Mouse (Mus musculus) small intestine, adult 2 months (tissue): ENCODE measurements around the gene Fzr1. TPM values are rescaled to one million over a fixed set of nuclear protein-coding genes. Genes with fewer than 3 reads are reported as not detected.
A peak's percentile ranks its signal among the peaks of the same experiment; 100 is the strongest.

Source experiments
- H3K27ac ChIP-seq: fragments of 200-500 bp; 2 replicates; pipeline ENCODE4 v1.5.1; 2012; ENCODE audit warnings: low read depth, low read length, control low read depth, inconsistent platforms; ENCODE audit not compliant: insufficient read depth
- H3K27me3 ChIP-seq: fragments of 200-500 bp; 2 replicates; pipeline ENCODE4 v1.6.1; 2012; ENCODE audit warnings: mild to moderate bottlenecking, moderate library complexity, low read length, inconsistent platforms; ENCODE audit not compliant: control insufficient read depth, insufficient read depth
- H3K36me3 ChIP-seq: fragments of 200-500 bp; 2 replicates; pipeline ENCODE4 v1.6.1; 2012; ENCODE audit warnings: mild to moderate bottlenecking, low read length, control low read depth, inconsistent platforms; ENCODE audit not compliant: control insufficient read depth, insufficient read depth
- H3K4me1 ChIP-seq: fragments of 200-500 bp; 2 replicates; pipeline ENCODE4 v1.6.1; 2012; ENCODE audit warnings: low read length, inconsistent platforms, mixed read lengths; ENCODE audit not compliant: control insufficient read depth, insufficient read depth, insufficient read length
- H3K4me3 ChIP-seq: fragments of 200-500 bp; 2 replicates; pipeline ENCODE4 v1.5.1; 2012; ENCODE audit warnings: low read depth, mild to moderate bottlenecking, control low read depth, inconsistent platforms, low read length, moderate library complexity
- CTCF ChIP-seq: fragments of 200-500 bp; IDR thresholded peaks from 2 replicates; pipeline ENCODE4 v1.5.1; 2012; ENCODE audit warnings: low read depth, mild to moderate bottlenecking, control low read depth, inconsistent platforms, low read length, moderate library complexity, mixed read lengths; ENCODE audit not compliant: insufficient replicate concordance, insufficient read length; ENCODE audit errors: extremely low read depth
- POLR2A ChIP-seq: fragments of 200-500 bp; IDR thresholded peaks from 2 replicates; pipeline ENCODE4 v1.6.1; 2012; ENCODE audit warnings: low read depth, mild to moderate bottlenecking, control low read depth, inconsistent platforms, low read length, moderate library complexity
- WGBS: fragments of 180-500 bp; shearing (Covaris S2); methylation state at CpG from one replicate; pipeline ENCODE4 v1.1.7; 2018; 5-methylcytosine and 5-hydroxymethylcytosine counted together
- polyA plus RNA-seq: library from polyadenylated mRNA; depleted of rRNA; stranded (reverse); fragments of >200 nt; gene quantifications from 2 replicates; pipeline ENCODE4 v1.2.3, GENCODE M21; 2012; rRNA removed

The Fzr1 gene
- polyA plus RNA-seq = 70.5 and 132 TPM in 2 replicates

GRCm38 (mm10) chr10:81377793-81378552 lies at the start of gene Fzr1:
Fzr1 (minus strand) TSS chr10:81378516.
- 1% methylated on average over 57 of the region's 59 CpGs for WGBS
- Histone ChIP-seq H3K27me3 (no peaks in the 10 kb centered on the region), H3K4me3 (peak within 1 kb of the TSS; percentile 86), H3K36me3 (peaks cover 7% of the 10 kb centered on the region), H3K4me1 (peaks cover 21% of the 10 kb centered on the region; the same call in 1 of the 2 replicates), H3K27ac (peak within 1 kb of the TSS; percentile 18)
- peak; percentile 74 for TF ChIP-seq POLR2A
- no peak for TF ChIP-seq CTCF

DNA sequence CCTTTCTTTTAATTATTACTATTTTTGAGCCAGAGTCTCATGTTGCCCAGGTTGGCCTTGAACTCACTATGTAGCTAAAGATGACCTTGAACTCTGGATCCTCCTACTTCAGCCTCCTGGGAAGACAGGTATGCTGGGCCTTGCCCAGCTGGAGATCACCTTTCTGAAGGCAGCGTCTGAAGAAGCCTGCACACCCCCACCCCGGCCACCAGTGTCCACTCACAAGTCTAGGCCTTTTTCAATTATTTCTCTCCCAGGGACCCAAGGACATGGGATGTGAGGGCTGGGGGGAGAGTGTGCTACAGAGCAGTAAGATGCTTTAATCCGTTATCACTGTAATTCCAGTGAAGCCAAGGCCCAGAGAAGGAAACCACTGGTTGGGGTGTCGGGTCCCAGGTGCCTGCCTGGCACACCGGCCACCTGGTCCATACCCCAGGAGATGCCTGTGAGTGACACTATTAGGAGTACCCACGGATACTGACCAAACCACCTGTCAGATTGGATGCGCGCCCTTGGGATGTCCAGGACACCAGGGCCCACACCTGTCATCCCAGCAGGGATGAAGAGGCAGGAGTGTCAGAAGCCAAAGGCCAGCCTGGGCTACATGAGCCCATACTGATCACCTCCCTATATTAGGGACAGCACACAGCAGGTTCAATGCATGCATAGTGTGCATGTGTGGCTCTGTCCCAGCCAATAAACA lies 49.6 kb upstream of the Fzr1 start:
- no peak overlapping the region for H3K27ac ChIP-seq
- WGBS = 89% methylated on average over 8 of the region's 8 CpGs
- TF ChIP-seq CTCF (no peak), POLR2A (no peak)
- H3K27me3 ChIP-seq = no peaks in the 10 kb centered on the region
- H3K4me3 ChIP-seq = no peak overlapping the region
- peaks cover 22% of the 10 kb centered on the region for H3K4me1 ChIP-seq
- no peaks in the 10 kb centered on the region for H3K36me3 ChIP-seq

DNA sequence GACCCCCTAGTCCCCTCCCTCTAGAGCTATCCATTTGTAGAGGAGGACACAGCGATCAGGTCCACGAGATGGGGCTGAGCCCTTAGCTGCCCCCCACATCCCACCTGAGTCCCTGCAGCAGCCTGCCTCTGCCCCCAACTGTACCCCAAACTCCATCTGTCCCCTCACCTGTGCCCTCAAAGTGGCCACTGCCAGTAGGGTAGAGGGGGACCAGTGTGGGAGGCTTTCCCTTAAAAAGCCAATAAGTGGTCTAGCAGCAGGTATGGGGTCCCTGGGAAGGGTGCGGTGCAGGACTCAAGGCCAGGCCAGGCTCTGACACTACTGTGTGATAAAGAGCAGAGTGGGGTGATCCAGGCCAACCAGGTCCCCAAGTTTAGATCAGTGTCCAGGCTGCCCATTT lies 49.0 kb upstream of the Fzr1 start:
- H3K4me1 ChIP-seq = peaks cover 18% of the 10 kb centered on the region
- no peaks in the 10 kb centered on the region for H3K36me3 ChIP-seq
- 41% methylated on average over 3 of the region's 3 CpGs for whole genome bisulfite sequencing
- H3K4me3 ChIP-seq = peak overlapping the region; percentile 3; the same call in 1 of the 2 replicates
- no peaks in the 10 kb centered on the region for H3K27me3 ChIP-seq
- TF ChIP-seq CTCF = no peak
- TF ChIP-seq POLR2A = no peak
- no peak overlapping the region for H3K27ac ChIP-seq

DNA sequence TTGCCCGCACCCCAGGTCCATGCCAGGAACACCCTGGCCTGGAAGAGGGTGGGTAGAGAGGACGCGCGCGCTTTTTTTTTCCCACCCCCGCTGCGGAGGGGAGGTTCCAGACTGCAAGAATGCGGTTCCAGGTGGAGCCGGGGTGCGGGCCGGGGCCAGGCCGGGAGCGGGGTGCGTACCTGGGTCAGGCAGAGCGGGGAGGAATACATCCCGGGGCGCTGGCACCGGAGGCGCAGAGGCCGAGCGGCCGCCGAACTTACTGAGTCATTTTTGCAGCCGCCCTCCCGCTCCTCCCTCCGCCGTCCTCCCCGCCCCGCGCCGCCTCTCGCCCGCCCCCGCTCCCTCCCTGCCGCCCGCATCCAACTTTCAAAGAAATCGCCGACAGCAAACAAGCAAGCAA lies 48.6 kb upstream of the Fzr1 start:
- 1% methylated on average over 38 of the region's 38 CpGs for WGBS
- H3K36me3 ChIP-seq = no peaks in the 10 kb centered on the region
- no peak for TF ChIP-seq CTCF
- TF ChIP-seq POLR2A = 0 out of 2 replicates have a peak, but pooled peaks have one; percentile 32
- peak overlapping the region; percentile 74 for H3K4me3 ChIP-seq
- H3K27me3 ChIP-seq = no peaks in the 10 kb centered on the region
- peaks cover 17% of the 10 kb centered on the region for H3K4me1 ChIP-seq
- peak overlapping the region; percentile 54 for H3K27ac ChIP-seq

- no peaks in the 10 kb centered on the region for H3K36me3 ChIP-seq
- TF ChIP-seq POLR2A (no peak), CTCF (no peak)
Observed at GRCm38 (mm10) chr10:81426081-81426671, 47.9 kb upstream of the Fzr1 start.

DNA sequence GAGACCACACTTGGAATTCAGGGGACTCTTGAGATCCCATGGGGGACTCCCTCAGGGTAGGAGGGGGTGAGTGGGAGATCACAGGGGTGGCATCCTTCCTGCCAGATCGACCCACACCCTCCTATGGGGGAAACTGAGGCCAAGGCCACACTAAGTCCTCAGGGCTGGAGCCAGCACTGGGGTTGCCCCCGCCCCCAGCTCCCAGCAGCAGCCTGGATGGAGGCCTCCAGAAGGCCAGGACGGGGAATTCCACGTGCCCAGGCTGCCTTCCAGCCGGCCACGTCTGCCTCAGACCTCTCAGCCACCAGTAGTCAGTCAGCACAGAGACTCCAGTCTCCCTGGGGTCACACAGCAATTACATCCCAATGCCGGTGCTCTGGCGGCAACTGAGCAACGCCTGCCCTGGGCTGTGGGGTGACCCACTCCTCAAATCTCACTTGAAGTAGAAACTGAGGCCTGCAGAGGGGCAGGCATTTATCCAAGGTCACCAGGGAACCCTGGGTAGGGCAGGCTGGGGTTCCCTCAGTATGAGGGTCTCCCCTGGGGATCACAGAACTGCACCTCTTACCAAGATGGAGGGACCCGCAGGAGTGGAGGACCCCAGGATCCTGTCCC lies 47.0 kb upstream of the Fzr1 start:
- H3K36me3 ChIP-seq = no peaks in the 10 kb centered on the region
- H3K27ac ChIP-seq = peak overlapping the region; percentile 10; the same call in 1 of the 2 replicates
- no peaks in the 10 kb centered on the region for H3K27me3 ChIP-seq
- peak overlapping the region; percentile 35 for H3K4me3 ChIP-seq
- 46% methylated on average over 10 of the region's 10 CpGs for WGBS
- H3K4me1 ChIP-seq = peaks cover 17% of the 10 kb centered on the region
- no peak for TF ChIP-seq CTCF
- TF ChIP-seq POLR2A = no peak

More at GRCm38 (mm10) chr10:81426081-81426671, 47.9 kb upstream of the Fzr1 start:
- WGBS = 0% methylated on average over 21 of the region's 33 CpGs
- Histone ChIP-seq H3K27me3 (no peaks in the 10 kb centered on the region), H3K4me3 (peak overlapping the region; percentile 74), H3K4me1 (peaks cover 17% of the 10 kb centered on the region), H3K27ac (no peak overlapping the region)
